Mouse (Mus musculus) forebrain, embryonic 10.5 days (tissue): ENCODE measurements around the gene Rps15. TPM values are rescaled to one million over a fixed set of nuclear protein-coding genes. Genes with fewer than 3 reads are reported as not detected.

Experiments
- DNase-seq: peaks from one replicate; pipeline ENCODE4 v3.0.0-alpha.2; 2017; ENCODE audit warnings: low spot score; ENCODE audit errors: extremely low spot score
- H3K27ac ChIP-seq: fragments of 300-500 bp; sonication (generic); 2 replicates; pipeline ENCODE4 v1.5.1; 2016; ENCODE audit warnings: mild to moderate bottlenecking
- H3K27me3 ChIP-seq: fragments of 300-500 bp; sonication (generic); 2 replicates; pipeline ENCODE4 v1.6.1; 2016; ENCODE audit warnings: mild to moderate bottlenecking; ENCODE audit not compliant: poor library complexity, severe bottlenecking
- H3K36me3 ChIP-seq: fragments of 300-500 bp; sonication (generic); replicated peaks from 2 replicates; pipeline ENCODE4 v1.6.1; 2016; ENCODE audit warnings: mild to moderate bottlenecking, moderate library complexity
- H3K4me1 ChIP-seq: fragments of 300-500 bp; sonication (generic); 2 replicates; pipeline ENCODE4 v1.6.1; 2016
- H3K4me3 ChIP-seq: fragments of 300-500 bp; sonication (generic); 2 replicates; pipeline ENCODE4 v1.5.1; 2016; ENCODE audit warnings: mild to moderate bottlenecking, moderate library complexity
- H3K9me3 ChIP-seq: fragments of 300-500 bp; sonication (generic); 2 replicates; pipeline ENCODE4 v1.6.1; 2016; ENCODE audit warnings: mild to moderate bottlenecking, moderate library complexity
- WGBS: fragments of 180-500 bp; shearing (Covaris S2); methylation state at CpG from one replicate; pipeline ENCODE4 v1.1.7; 2016; 5-methylcytosine and 5-hydroxymethylcytosine counted together
- polyA plus RNA-seq: library from polyadenylated mRNA; unstranded; fragments of >200 nt; fragmentation: Nextera tagmentation; extraction: Ambion mirVana; gene quantifications from 2 replicates; pipeline ENCODE4 v1.2.1, GENCODE M21; 2016

Gene Rps15
- polyA plus RNA-seq, 1 experiment from 2014 or later = 1,144 TPM

DNA sequence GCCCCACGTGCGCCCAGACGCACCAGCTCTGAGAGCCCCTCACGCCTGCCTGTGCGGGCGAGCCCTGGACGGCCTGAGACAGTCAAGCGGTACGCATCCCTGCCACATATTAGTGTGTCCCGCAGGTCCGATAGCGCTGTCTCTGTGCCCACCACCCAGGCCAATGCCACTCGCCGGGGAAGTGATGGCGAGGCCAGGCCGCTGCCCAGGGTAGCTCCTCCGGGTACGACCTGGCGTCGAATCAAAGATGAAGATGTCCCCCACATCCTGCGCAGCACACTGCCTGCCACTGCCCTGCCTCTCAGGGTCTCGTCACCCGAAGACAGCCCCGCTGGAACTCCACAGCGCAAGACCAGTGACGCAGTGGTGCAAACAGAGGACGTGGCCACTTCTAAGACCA is 23.1 kb downstream of the Rps15 start:
- H3K27me3 ChIP-seq = peaks cover 79% of the 10 kb centered on the region
- H3K4me1 ChIP-seq = peaks cover 73% of the 10 kb centered on the region
- H3K36me3 ChIP-seq = peaks cover 86% of the 10 kb centered on the region
- H3K27ac ChIP-seq = no peak overlapping the region
- H3K4me3 ChIP-seq = peak overlapping the region; percentile 12; the same call in 1 of the 2 replicates
- DNase-seq = no peak
- WGBS = 50% methylated on average over 27 of the region's 27 CpGs
- H3K9me3 ChIP-seq = no peaks in the 10 kb centered on the region

DNA sequence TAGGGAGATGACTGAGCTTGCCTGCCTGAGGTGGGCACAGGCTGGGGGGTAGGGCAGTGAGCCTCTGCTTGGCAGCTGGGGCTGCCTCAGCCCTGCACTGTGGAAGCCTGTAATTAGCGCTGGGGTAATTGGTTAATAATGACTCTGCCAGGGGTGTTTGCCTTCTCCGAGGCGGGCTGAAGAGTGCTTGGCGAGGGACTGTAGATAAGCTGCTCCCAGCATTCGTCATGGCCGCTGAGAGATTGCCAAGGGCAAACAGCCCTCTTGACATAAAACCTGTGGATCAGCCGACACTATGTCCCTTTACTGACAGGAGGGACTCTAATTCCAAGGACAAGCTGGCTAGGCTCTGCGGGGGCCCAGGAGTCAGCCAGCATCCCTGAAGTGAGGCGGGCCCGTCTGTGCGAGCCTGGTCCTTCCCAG is 24.1 kb downstream of the Rps15 start:
- 41% methylated on average over 11 of the region's 11 CpGs for WGBS
- peaks cover 69% of the 10 kb centered on the region for H3K27me3 ChIP-seq
- H3K4me3 ChIP-seq = peak overlapping the region; percentile 2; the same call in 1 of the 2 replicates
- H3K27ac ChIP-seq = no peak overlapping the region
- peaks cover 76% of the 10 kb centered on the region for H3K36me3 ChIP-seq
- H3K4me1 ChIP-seq = peaks cover 75% of the 10 kb centered on the region
- no peaks in the 10 kb centered on the region for H3K9me3 ChIP-seq
- no peak for DNase-seq

DNA sequence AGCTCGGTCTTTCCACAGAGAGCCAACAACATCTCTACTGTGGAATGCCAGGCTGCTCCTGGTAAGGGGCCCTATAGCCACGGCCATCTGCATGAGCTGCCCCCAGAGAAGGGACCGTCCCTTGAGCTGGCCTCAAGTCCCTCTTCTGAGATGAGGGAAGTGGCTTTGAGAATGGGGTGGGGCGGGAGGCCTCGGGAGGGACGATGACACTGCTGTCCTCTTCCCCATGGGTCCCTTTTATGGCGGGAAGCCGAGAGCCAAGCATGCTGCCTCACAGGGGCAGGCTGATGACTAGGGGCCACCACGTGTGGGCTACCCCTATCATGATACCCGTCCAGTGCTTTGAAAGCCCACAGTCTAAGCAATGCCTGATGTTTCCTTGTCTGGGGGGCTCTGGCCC is 24.8 kb downstream of the Rps15 start:
- no peaks in the 10 kb centered on the region for H3K9me3 ChIP-seq
- WGBS = 65% methylated on average over 10 of the region's 10 CpGs
- DNase-seq = no peak
- peaks cover 81% of the 10 kb centered on the region for H3K4me1 ChIP-seq
- peak overlapping the region; percentile 2; the same call in 1 of the 2 replicates for H3K4me3 ChIP-seq
- H3K27ac ChIP-seq = no peak overlapping the region
- peaks cover 73% of the 10 kb centered on the region for H3K36me3 ChIP-seq
- peaks cover 69% of the 10 kb centered on the region for H3K27me3 ChIP-seq

DNA sequence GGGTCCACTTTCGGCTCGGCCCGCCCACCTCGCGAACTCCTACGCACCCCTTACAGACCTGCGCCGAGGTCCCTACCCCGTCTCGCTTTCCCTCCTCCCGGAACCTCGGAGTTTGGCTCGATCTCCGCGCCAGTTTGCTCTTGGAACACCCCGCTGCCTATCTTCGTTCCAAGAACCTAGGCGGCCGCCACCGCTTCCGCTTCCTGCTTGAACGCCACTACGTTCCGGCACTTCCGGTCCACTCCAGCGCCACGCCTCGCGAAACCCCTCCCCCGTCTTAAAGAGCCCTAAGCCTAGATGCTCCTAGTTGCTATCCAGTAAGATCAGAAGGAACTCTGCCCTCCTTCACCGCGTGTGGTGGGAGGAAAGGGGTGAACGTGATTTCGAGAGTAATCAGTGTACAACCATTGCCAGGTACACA is 28.1 kb downstream of the Rps15 start, which contains the start of gene 2310011J03Rik:
2310011J03Rik (minus strand) TSS at position 198 of the 421 bp plus-strand sequence.
- peak within 1 kb of the TSS; percentile 82 for H3K27ac ChIP-seq
- under 1% methylated on average over 34 of the region's 34 CpGs for WGBS

DNA sequence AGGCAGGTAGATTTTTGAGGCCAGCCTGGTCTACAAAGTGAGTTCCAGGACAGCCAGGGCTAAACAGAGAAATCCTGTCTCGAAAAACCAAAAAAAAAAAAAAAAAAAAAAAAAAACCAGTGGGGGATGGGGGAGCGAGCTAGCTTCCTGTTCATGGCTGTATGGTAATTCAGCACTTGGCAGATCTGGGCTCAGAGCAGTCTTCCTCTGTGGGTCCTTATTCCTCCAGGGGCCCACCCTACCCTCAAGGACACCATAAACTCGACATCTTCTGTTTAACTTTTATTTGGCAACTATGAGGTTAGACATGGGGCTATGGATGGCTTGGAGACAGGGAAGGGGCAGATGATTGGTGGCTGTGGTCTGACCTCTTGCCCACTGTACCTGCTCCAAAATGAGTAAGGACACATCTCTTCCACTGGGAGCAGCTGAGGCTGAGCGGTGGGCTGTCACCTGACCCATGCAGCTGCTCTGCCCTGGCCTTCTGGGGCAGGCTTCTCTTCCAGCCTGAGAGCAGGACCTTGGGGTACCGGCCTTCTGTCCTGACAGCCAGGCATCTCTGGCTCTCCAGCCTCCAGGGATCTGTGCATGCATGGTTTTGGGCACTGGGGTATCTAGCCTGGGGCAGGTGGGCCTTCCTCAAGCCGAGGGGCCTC is 28.9 kb downstream of the Rps15 start:
- WGBS = 83% methylated on average over 6 of the region's 6 CpGs

More for the DNA sequence above, 28.1 kb downstream of the Rps15 start, which contains the start of gene 2310011J03Rik:
- Histone ChIP-seq H3K4me1 (peaks cover 86% of the 10 kb centered on the region), H3K9me3 (no peaks in the 10 kb centered on the region), H3K36me3 (peaks cover 40% of the 10 kb centered on the region), H3K4me3 (peak within 1 kb of the TSS; percentile 94), H3K27me3 (peaks cover 66% of the 10 kb centered on the region)
- DNase-seq = peak; percentile 89

DNA sequence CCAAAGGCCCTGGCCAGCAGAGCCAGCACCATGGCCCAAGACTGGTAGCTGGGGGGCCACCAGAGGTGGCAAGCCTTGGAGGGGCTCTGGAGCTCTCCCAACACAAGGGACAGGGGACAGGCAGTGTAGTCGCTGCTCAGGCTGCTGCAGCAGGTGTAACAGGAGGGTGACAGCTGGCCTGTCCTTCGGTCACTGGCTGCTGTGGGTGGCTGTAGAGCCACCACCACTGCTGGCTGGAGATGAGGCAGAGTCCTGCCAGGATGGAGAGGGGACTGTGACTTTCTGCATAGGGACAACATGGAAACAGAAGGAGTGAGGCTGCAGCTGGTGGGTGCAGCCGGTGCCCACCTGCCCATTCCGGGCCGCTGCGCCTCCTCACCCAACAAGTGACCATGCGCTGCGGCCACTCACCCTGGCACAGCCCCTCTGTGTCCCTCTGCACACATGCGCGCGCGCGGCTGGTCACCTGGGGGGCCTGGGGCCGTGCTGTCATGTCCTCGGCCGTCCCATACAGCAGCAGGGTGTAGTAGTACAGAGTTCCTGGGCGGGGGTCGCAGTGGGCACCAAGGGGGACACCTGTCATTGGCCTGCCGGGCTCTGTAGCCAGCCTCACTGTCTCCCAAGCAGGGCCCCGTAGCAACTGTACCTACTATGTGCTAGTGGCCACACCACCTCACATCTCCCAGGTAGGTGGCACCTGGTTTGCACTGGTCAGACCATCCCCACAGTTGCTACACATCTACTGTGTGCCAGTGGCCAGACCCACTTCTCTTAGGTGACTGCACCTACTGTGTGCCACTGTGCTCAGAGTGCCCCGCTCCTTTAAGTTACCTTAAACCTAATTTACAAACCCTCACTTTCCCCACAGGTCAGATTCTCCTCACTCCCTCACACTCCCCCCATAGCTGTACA is 29.7 kb downstream of the Rps15 start:
- 92% methylated on average over 21 of the region's 21 CpGs for WGBS
- peak overlapping the region; percentile 76 for H3K4me3 ChIP-seq
- H3K27ac ChIP-seq = peak overlapping the region; percentile 12
- H3K36me3 ChIP-seq = peaks cover 29% of the 10 kb centered on the region
- H3K9me3 ChIP-seq = no peaks in the 10 kb centered on the region
- no peak for DNase-seq
- H3K27me3 ChIP-seq = peaks cover 53% of the 10 kb centered on the region
- H3K4me1 ChIP-seq = peaks cover 71% of the 10 kb centered on the region

More for the DNA sequence above, 28.9 kb downstream of the Rps15 start:
- no peak for DNase-seq
- H3K9me3 ChIP-seq = no peaks in the 10 kb centered on the region
- H3K36me3 ChIP-seq = peaks cover 34% of the 10 kb centered on the region
- peaks cover 79% of the 10 kb centered on the region for H3K4me1 ChIP-seq
- H3K27me3 ChIP-seq = peaks cover 61% of the 10 kb centered on the region
- peak overlapping the region; percentile 94; the same call in 1 of the 2 replicates for H3K4me3 ChIP-seq
- peak overlapping the region; percentile 12 for H3K27ac ChIP-seq

DNA sequence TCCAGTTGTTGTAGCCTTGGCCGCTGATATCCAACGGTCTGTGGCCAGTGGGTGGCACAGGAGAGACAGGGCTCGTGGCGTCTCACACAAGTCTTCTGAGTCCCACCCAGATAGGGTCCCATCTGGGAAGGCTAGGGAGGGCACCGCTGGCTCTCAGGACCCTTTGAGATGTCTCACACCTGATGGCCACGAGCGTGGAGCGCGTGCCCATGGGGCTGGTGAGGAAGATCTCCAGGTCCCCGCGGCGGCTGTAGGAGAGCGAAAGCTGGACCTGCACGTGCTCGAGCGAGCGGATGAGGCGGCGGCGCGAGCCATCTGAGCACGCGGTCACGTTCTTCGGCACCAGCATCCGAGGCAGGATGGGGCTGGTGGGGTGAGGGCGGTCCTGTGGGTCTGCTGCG is 30.6 kb downstream of the Rps15 start:
- Histone ChIP-seq H3K27me3 (peaks cover 49% of the 10 kb centered on the region), H3K36me3 (peaks cover 20% of the 10 kb centered on the region)
- no peak for DNase-seq

DNA sequence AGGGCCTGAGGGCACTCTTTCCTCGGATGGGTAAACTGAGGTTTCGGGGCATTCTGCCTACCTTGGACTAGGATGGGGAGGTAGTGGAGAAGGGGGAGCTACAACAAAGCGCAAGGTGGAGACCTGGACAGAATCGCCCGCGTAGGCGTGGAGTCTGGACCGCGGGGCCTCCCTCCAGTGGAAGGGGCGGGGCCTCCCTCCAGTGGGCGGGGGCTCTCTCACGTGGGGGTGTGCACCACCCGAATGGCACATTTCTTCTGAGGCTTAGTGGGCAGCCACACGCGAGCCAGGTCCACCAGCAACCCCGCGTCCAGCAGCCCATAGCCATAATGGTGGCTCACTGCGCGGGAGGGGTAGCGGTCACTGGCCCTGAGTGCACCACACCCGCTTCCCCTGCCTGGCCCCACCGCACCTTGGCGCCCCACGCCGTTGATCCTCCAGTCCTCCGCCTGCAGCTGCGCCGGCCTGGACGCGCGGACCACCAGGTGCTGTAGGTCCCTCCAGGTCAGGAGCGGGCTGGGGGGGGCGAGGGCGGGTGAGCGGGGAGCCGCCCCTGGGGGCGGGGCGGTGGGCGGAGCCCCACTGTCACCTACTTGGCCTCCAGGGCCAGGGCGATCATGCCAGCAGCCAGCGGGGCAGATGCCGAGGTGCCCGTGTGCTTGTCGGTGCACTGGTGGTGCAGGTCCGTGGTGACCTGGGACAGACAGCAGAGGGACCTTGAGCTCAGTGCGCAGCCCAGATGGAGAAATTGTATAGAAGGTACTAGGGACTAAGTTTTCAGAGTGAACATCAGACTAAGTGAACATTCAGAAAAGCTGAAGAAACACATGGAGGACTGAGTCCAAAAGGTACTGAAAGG is 31.2 kb downstream of the Rps15 start:
- Histone ChIP-seq H3K4me3 (peak overlapping the region; percentile 76), H3K36me3 (peaks cover 13% of the 10 kb centered on the region), H3K9me3 (no peaks in the 10 kb centered on the region), H3K27ac (peak overlapping the region; percentile 85), H3K4me1 (peaks cover 60% of the 10 kb centered on the region), H3K27me3 (peaks cover 51% of the 10 kb centered on the region)
- peak; percentile 64 for DNase-seq
- WGBS = 2% methylated on average over 44 of the region's 46 CpGs

More for the DNA sequence above, 30.6 kb downstream of the Rps15 start:
- H3K4me3 ChIP-seq = peak overlapping the region; percentile 76
- peak overlapping the region; percentile 85 for H3K27ac ChIP-seq
- 9% methylated on average over 28 of the region's 28 CpGs for WGBS
- H3K9me3 ChIP-seq = no peaks in the 10 kb centered on the region
- H3K4me1 ChIP-seq = peaks cover 63% of the 10 kb centered on the region

DNA sequence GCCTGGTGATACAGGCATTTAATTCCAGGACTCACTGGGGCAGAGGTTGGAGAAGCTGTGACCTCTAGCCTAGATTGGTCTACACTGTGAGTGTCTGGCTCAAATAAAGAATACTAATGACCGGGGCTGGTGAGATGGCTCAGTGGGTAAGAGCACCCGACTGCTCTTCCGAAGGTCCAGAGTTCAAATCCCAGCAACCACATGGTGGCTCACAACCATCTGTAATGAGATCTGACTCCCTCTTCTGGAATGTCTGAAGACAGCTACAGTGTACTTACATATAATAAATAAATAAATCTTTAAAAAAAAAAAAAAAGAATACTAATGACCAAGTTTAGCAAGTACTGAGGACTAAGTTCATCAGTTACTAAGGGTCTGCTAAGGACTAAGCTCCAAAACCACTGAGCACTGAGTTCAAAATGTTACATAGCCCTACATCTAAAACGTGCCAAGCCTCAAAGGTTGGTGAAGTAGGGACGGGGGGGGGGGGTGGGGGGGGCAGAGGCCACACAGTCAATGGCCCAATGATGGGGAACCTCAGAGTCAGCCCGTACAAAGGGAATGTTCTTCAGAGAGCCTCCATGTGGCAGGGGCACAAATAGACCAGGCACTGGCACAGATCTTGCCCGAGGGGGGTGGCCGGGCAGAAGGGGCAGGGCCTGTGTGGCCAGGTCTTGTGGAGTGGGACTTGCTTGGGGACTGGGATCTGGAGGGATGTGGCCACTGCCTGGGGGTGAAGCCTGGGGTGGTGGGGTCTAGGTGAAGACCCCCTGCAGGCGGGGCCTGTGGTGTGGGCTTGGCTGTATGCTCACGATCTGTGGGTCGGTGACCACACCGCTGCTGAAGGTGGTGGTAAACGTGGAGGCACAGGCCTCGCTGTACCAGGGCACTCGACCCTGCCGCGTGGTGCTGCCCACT is 32.1 kb downstream of the Rps15 start:
- Histone ChIP-seq H3K27me3 (peaks cover 56% of the 10 kb centered on the region), H3K27ac (no peak overlapping the region), H3K4me3 (peak overlapping the region; percentile 76), H3K36me3 (peaks cover 5% of the 10 kb centered on the region; the same call in 1 of the 2 replicates), H3K9me3 (no peaks in the 10 kb centered on the region), H3K4me1 (peaks cover 60% of the 10 kb centered on the region)
- 80% methylated on average over 17 of the region's 17 CpGs for WGBS
- no peak for DNase-seq

DNA sequence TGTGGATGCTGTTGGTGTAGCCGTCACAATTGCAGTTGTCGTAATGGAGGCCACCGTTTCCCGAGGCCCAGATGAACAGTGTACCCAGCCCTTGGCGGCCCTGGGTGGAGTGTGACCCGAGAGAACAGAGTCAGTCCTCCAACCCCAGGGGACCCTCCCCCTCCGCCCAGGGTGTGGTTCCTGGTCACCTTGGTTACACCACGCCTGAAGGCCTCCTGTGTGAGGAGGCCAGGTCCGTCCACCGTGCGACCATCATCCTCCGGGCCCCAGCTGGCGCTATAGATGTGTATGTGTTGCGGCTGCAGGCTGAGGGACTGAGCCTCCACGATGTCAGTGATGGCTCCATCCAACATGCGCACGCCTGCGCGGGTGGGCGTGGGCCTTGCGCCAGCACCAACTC is 32.8 kb downstream of the Rps15 start:
- Histone ChIP-seq H3K36me3 (peaks cover 5% of the 10 kb centered on the region; the same call in 1 of the 2 replicates), H3K4me1 (peaks cover 60% of the 10 kb centered on the region)
- WGBS = 89% methylated on average over 21 of the region's 21 CpGs

More for the DNA sequence above, 32.8 kb downstream of the Rps15 start:
- H3K27me3 ChIP-seq = peaks cover 56% of the 10 kb centered on the region
- no peak overlapping the region for H3K27ac ChIP-seq
- peak overlapping the region; percentile 14; the same call in 1 of the 2 replicates for H3K4me3 ChIP-seq
- no peak for DNase-seq
- H3K9me3 ChIP-seq = no peaks in the 10 kb centered on the region
